Mouse (Mus musculus) hindbrain, embryonic 15.5 days (tissue): ENCODE measurements around the gene Myh9. TPM values are rescaled to one million over a fixed set of nuclear protein-coding genes. Genes with fewer than 3 reads are reported as not detected.

Source experiments
- ATAC-seq: fragments of 200-750 bp; cut with Nextera tagmentation; 2 replicates; pipeline ENCODE4 v1.8.0; 2017; ENCODE audit warnings: low read depth, moderate number of reproducible peaks, moderate TSS enrichment; ENCODE audit not compliant: low FRiP score
- H3K27ac ChIP-seq: fragments of 300-500 bp; sonication (generic); replicated peaks from 2 replicates; pipeline ENCODE4 v1.5.1; 2015; ENCODE audit warnings: mild to moderate bottlenecking, inconsistent platforms
- H3K27me3 ChIP-seq: fragments of 300-500 bp; sonication (generic); 2 replicates; pipeline ENCODE4 v1.6.1; 2015; ENCODE audit warnings: control low read depth, inconsistent platforms
- H3K36me3 ChIP-seq: fragments of 300-500 bp; sonication (generic); 2 replicates; pipeline ENCODE4 v1.6.1; 2015; ENCODE audit warnings: control low read depth, inconsistent platforms
- H3K4me1 ChIP-seq: fragments of 300-500 bp; sonication (generic); replicated peaks from 2 replicates; pipeline ENCODE4 v1.6.1; 2015; ENCODE audit warnings: control low read depth, inconsistent platforms
- H3K4me2 ChIP-seq: fragments of 300-500 bp; sonication (generic); 2 replicates; pipeline ENCODE4 v1.6.1; 2015; ENCODE audit warnings: moderate library complexity, mild to moderate bottlenecking, inconsistent platforms
- H3K4me3 ChIP-seq: fragments of 300-500 bp; sonication (generic); 2 replicates; pipeline ENCODE4 v1.5.1; 2015; ENCODE audit warnings: mild to moderate bottlenecking, inconsistent platforms
- H3K9ac ChIP-seq: fragments of 300-500 bp; sonication (generic); 2 replicates; pipeline ENCODE4 v1.6.1; 2015; ENCODE audit warnings: inconsistent platforms
- H3K9me3 ChIP-seq: fragments of 300-500 bp; sonication (generic); 2 replicates; pipeline ENCODE4 v1.6.1; 2016; ENCODE audit warnings: control low read depth, inconsistent platforms
- WGBS: fragments of 180-500 bp; shearing (Covaris S2); methylation state at CpG from one replicate; pipeline ENCODE4 v1.1.7; 2015; 5-methylcytosine and 5-hydroxymethylcytosine counted together
- polyA plus RNA-seq: library from polyadenylated mRNA; unstranded; fragments of >200 nt; fragmentation: Nextera tagmentation; extraction: Ambion mirVana; gene quantifications from 2 replicates; pipeline ENCODE4 v1.2.1, GENCODE M21; 2015

The Myh9 gene
- polyA plus RNA-seq, 1 experiment from 2014 or later = 11.8 TPM

GRCm38 (mm10) chr15:77820480-77821163 is 21.4 kb downstream of the Myh9 start:
- H3K4me1 ChIP-seq = peaks cover 50% of the 10 kb centered on the region
- H3K27ac ChIP-seq = no peak overlapping the region
- no peaks in the 10 kb centered on the region for H3K27me3 ChIP-seq
- H3K4me2 ChIP-seq = no peak overlapping the region
- ATAC-seq = no peak
- no peak overlapping the region for H3K9ac ChIP-seq
- H3K4me3 ChIP-seq = no peak overlapping the region
- H3K9me3 ChIP-seq = no peaks in the 10 kb centered on the region
- H3K36me3 ChIP-seq = no peaks in the 10 kb centered on the region
- WGBS = 78% methylated on average over 3 of the region's 3 CpGs

- H3K36me3 ChIP-seq = no peaks in the 10 kb centered on the region
- no peak overlapping the region for H3K9ac ChIP-seq
- ATAC-seq = no peak
- no peak overlapping the region for H3K4me2 ChIP-seq
- H3K27ac ChIP-seq = no peak overlapping the region
- H3K9me3 ChIP-seq = no peaks in the 10 kb centered on the region
- 74% methylated on average over 10 of the region's 10 CpGs for WGBS
- H3K4me1 ChIP-seq = peaks cover 51% of the 10 kb centered on the region
- no peak overlapping the region for H3K4me3 ChIP-seq
- H3K27me3 ChIP-seq = no peaks in the 10 kb centered on the region
Measured at GRCm38 (mm10) chr15:77819894-77820387, 22.0 kb downstream of the Myh9 start.

- H3K4me1 ChIP-seq = peaks cover 52% of the 10 kb centered on the region
- H3K9me3 ChIP-seq = no peaks in the 10 kb centered on the region
- H3K4me2 ChIP-seq = no peak overlapping the region
- H3K36me3 ChIP-seq = no peaks in the 10 kb centered on the region
- ATAC-seq = no peak
- H3K4me3 ChIP-seq = no peak overlapping the region
- H3K9ac ChIP-seq = no peak overlapping the region
- no peak overlapping the region for H3K27ac ChIP-seq
- WGBS = 90% methylated on average over 15 of the region's 15 CpGs
- H3K27me3 ChIP-seq = no peaks in the 10 kb centered on the region
Measured at GRCm38 (mm10) chr15:77818556-77819158, 23.3 kb downstream of the Myh9 start.

- Histone ChIP-seq H3K4me1 (peaks cover 52% of the 10 kb centered on the region), H3K27me3 (no peaks in the 10 kb centered on the region), H3K4me3 (no peak overlapping the region), H3K9ac (no peak overlapping the region), H3K36me3 (no peaks in the 10 kb centered on the region), H3K9me3 (no peaks in the 10 kb centered on the region), H3K27ac (no peak overlapping the region), H3K4me2 (no peak overlapping the region)
- 56% methylated on average over 7 of the region's 7 CpGs for WGBS
- no peak for ATAC-seq
Measured at GRCm38 (mm10) chr15:77817417-77817816, 24.6 kb downstream of the Myh9 start.

GRCm38 (mm10) chr15:77816601-77816950 is 25.4 kb downstream of the Myh9 start:
- no peak overlapping the region for H3K9ac ChIP-seq
- no peak overlapping the region for H3K27ac ChIP-seq
- H3K4me2 ChIP-seq = no peak overlapping the region
- no peaks in the 10 kb centered on the region for H3K27me3 ChIP-seq
- no peak overlapping the region for H3K4me3 ChIP-seq
- peaks cover 46% of the 10 kb centered on the region for H3K4me1 ChIP-seq
- no peak for ATAC-seq
- WGBS = 87% methylated on average over 4 of the region's 4 CpGs
- H3K36me3 ChIP-seq = no peaks in the 10 kb centered on the region
- H3K9me3 ChIP-seq = no peaks in the 10 kb centered on the region

- Histone ChIP-seq H3K36me3 (no peaks in the 10 kb centered on the region), H3K4me2 (no peak overlapping the region), H3K4me3 (no peak overlapping the region), H3K9me3 (no peaks in the 10 kb centered on the region), H3K27ac (0 out of 2 replicates have a peak overlapping the region, but pooled peaks have one; percentile 6), H3K9ac (no peak overlapping the region), H3K4me1 (peaks cover 45% of the 10 kb centered on the region), H3K27me3 (no peaks in the 10 kb centered on the region)
- ATAC-seq = no peak
- WGBS = 68% methylated on average over 17 of the region's 17 CpGs
Measured at GRCm38 (mm10) chr15:77815867-77816600, 25.9 kb downstream of the Myh9 start.

GRCm38 (mm10) chr15:77813639-77814375 is 28.2 kb downstream of the Myh9 start:
- Histone ChIP-seq H3K27ac (0 out of 2 replicates have a peak overlapping the region, but pooled peaks have one; percentile 3), H3K27me3 (no peaks in the 10 kb centered on the region), H3K4me2 (no peak overlapping the region), H3K36me3 (no peaks in the 10 kb centered on the region), H3K9ac (no peak overlapping the region), H3K4me3 (no peak overlapping the region), H3K9me3 (no peaks in the 10 kb centered on the region), H3K4me1 (peaks cover 43% of the 10 kb centered on the region)
- WGBS = 82% methylated on average over 6 of the region's 6 CpGs
- no peak for ATAC-seq

- no peak overlapping the region for H3K27ac ChIP-seq
- no peak overlapping the region for H3K4me3 ChIP-seq
- peaks cover 5% of the 10 kb centered on the region; the same call in 1 of the 2 replicates for H3K36me3 ChIP-seq
- H3K9ac ChIP-seq = no peak overlapping the region
- H3K4me1 ChIP-seq = peaks cover 34% of the 10 kb centered on the region
- H3K27me3 ChIP-seq = no peaks in the 10 kb centered on the region
- ATAC-seq = no peak
- 96% methylated on average over 10 of the region's 10 CpGs for WGBS
- no peaks in the 10 kb centered on the region for H3K9me3 ChIP-seq
- H3K4me2 ChIP-seq = no peak overlapping the region
Measured at GRCm38 (mm10) chr15:77812578-77812977, 29.4 kb downstream of the Myh9 start.

- H3K4me3 ChIP-seq = no peak overlapping the region
- no peaks in the 10 kb centered on the region for H3K9me3 ChIP-seq
- H3K27ac ChIP-seq = 0 out of 2 replicates have a peak overlapping the region, but pooled peaks have one; percentile 19
- H3K4me2 ChIP-seq = no peak overlapping the region
- H3K4me1 ChIP-seq = peaks cover 23% of the 10 kb centered on the region
- WGBS = 63% methylated on average over 11 of the region's 11 CpGs
- ATAC-seq = no peak
- peaks cover 13% of the 10 kb centered on the region; the same call in 1 of the 2 replicates for H3K36me3 ChIP-seq
- H3K9ac ChIP-seq = no peak overlapping the region
- H3K27me3 ChIP-seq = no peaks in the 10 kb centered on the region
Measured at GRCm38 (mm10) chr15:77811099-77811760, 30.7 kb downstream of the Myh9 start.

GRCm38 (mm10) chr15:77810416-77811098 is 31.4 kb downstream of the Myh9 start:
- Histone ChIP-seq H3K4me3 (no peak overlapping the region), H3K4me1 (peaks cover 18% of the 10 kb centered on the region), H3K4me2 (no peak overlapping the region), H3K9me3 (no peaks in the 10 kb centered on the region), H3K27ac (peak overlapping the region; percentile 44; the same call in 1 of the 2 replicates), H3K36me3 (peaks cover 15% of the 10 kb centered on the region; the same call in 1 of the 2 replicates), H3K9ac (0 out of 2 replicates have a peak overlapping the region, but pooled peaks have one; percentile 9), H3K27me3 (no peaks in the 10 kb centered on the region)
- ATAC-seq = peak; percentile 65
- 42% methylated on average over 17 of the region's 17 CpGs for WGBS

- Histone ChIP-seq H3K36me3 (peaks cover 15% of the 10 kb centered on the region; the same call in 1 of the 2 replicates), H3K27ac (no peak overlapping the region), H3K4me3 (no peak overlapping the region), H3K4me2 (no peak overlapping the region), H3K4me1 (peaks cover 18% of the 10 kb centered on the region), H3K27me3 (no peaks in the 10 kb centered on the region), H3K9ac (no peak overlapping the region), H3K9me3 (no peaks in the 10 kb centered on the region)
- WGBS = 100% methylated on average over 1 of the region's 1 CpGs
- ATAC-seq = no peak
Measured at GRCm38 (mm10) chr15:77809434-77809833, 32.5 kb downstream of the Myh9 start.
